Mouse (Mus musculus): ENCODE data around the gene Ahnak2.

GRCm38 (mm10) chr12:112798332-112798681, 4.2 kb downstream of the Ahnak2 start:
- TF ChIP-seq CTCF (IDR thresholded peaks at IDR 0.05; ENCODE audit: low read depth), result no peak
- TF ChIP-seq EP300 (IDR thresholded peaks at IDR 0.05; ENCODE audit: low read depth), result no peak

Measured in liver, postnatal 0 days (tissue).